Mouse (Mus musculus) liver, embryonic 14.5 days (tissue): Measurements from ENCODE around the gene Rora.

Experiments
- CTCF ChIP-seq: IDR thresholded peaks from 2 replicates; pipeline ENCODE4 v1.5.1; 2016; ENCODE audit warnings: antibody characterized with exemption, low read depth, control low read depth
- EP300 ChIP-seq: IDR thresholded peaks from 2 replicates; pipeline ENCODE4 v1.6.1; 2016; ENCODE audit warnings: antibody characterized with exemption, low read depth

- no peak for TF ChIP-seq CTCF
- TF ChIP-seq EP300: no peak
These were observed 212.7 kb downstream of the Rora start for GRCm38 (mm10) chr9:68866317-68866716.
